In the genomic region with DNA sequence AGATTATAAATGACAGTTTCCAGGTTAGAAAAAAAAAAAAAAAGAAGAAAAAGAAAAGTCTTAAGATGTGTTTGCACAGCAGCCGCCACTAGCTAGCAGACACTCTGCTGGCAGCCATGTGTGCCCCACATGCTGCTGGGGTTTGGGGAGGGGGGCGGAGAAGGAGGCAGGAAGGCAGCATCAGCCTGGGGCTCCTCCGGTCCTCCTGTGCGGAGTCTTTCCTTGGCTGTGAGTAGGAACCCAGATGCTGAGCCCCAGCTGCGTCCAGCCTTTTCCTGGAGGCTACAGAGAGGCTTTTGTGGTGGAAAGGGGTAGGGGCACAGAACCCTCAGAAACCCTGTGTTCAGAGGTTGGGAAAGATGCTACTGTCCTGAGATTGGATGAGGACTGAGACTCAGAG, we compare ENCODE assay signal across 10 mouse cellular contexts.
DNase-seq lines count a peak whose midpoint lies in the region; ATAC-seq lines count a peak whose summit lies in the region.
"Had no signal": no experiment of that assay in that cellular context is flagged by ENCODE, and none has a peak within 500 bp of the region (broad histone marks: within the 10 kb centered on the region; RNA-seq: fewer than 3 reads in every experiment).

No protein-coding gene starts in this region.

- peak overlapping the region; percentile 52 for H3K27ac ChIP-seq in embryonic facial prominence, embryonic 11.5 days (replicated peaks; ENCODE audit: low read depth, low read length)
- peak overlapping the region; percentile 65 for H3K27ac ChIP-seq in forebrain, embryonic 13.5 days
- peak overlapping the region; percentile 85 for H3K27ac ChIP-seq in limb, embryonic 10.5 days
- H3K27ac ChIP-seq in intestine, embryonic 15.5 days, result no peak overlapping the region

- no peak overlapping the region for H3K9ac ChIP-seq in embryonic facial prominence, embryonic 11.5 days (replicated peaks; ENCODE audit: low read length)
- H3K9ac ChIP-seq in forebrain, embryonic 13.5 days, result peak overlapping the region; percentile 28; the same call in 1 of the 2 replicates
- no peak overlapping the region for H3K9ac ChIP-seq in intestine, embryonic 15.5 days

- peak; percentile 81 for ATAC-seq in embryonic facial prominence, embryonic 11.5 days (replicated peaks; ENCODE audit: insufficient number of reproducible peaks, low FRiP score, low TSS enrichment, low read depth)
- ATAC-seq in forebrain, embryonic 13.5 days, result peak; percentile 64; the same call in 1 of the 2 replicates
- ATAC-seq in intestine, embryonic 15.5 days, result no peak
- ATAC-seq: intestine, embryonic 16.5 days had no signal

- no peak overlapping the region for H3K4me2 ChIP-seq in embryonic facial prominence, embryonic 11.5 days (ENCODE audit: low read depth, low read length)
- no peak overlapping the region for H3K4me2 ChIP-seq in forebrain, embryonic 13.5 days
- H3K4me2 ChIP-seq in intestine, embryonic 15.5 days (replicated peaks), result no peak overlapping the region

- H3K27me3 ChIP-seq in embryonic facial prominence, embryonic 11.5 days (ENCODE audit: control insufficient read depth, insufficient read depth, low read length), result no peaks in the 10 kb centered on the region
- H3K27me3 ChIP-seq in forebrain, embryonic 13.5 days, result no peaks in the 10 kb centered on the region; the same call in 1 of the 2 replicates
- H3K27me3 ChIP-seq in limb, embryonic 10.5 days (ENCODE audit: low read depth, poor library complexity, severe bottlenecking), result no peaks in the 10 kb centered on the region
- H3K27me3 ChIP-seq in intestine, embryonic 15.5 days (replicated peaks), result no peaks in the 10 kb centered on the region

- no peaks in the 10 kb centered on the region for H3K9me3 ChIP-seq in embryonic facial prominence, embryonic 11.5 days (replicated peaks; ENCODE audit: control insufficient read depth, low read length)
- H3K9me3 ChIP-seq in forebrain, embryonic 13.5 days (replicated peaks), result no peaks in the 10 kb centered on the region
- H3K9me3 ChIP-seq in limb, embryonic 10.5 days (replicated peaks), result no peaks in the 10 kb centered on the region
- H3K9me3 ChIP-seq in intestine, embryonic 15.5 days, result no peaks in the 10 kb centered on the region

- peaks cover 5% of the 10 kb centered on the region; the same call in 1 of the 2 replicates for H3K4me1 ChIP-seq in embryonic facial prominence, embryonic 11.5 days (ENCODE audit: control insufficient read depth, insufficient read depth, low read length)
- H3K4me1 ChIP-seq in forebrain, embryonic 13.5 days, result peaks cover 32% of the 10 kb centered on the region
- H3K4me1 ChIP-seq in limb, embryonic 10.5 days, result peaks cover 40% of the 10 kb centered on the region
- peaks cover 21% of the 10 kb centered on the region for H3K4me1 ChIP-seq in intestine, embryonic 15.5 days (replicated peaks)

- no peak overlapping the region for H3K4me3 ChIP-seq in embryonic facial prominence, embryonic 11.5 days (ENCODE audit: low read depth, low read length)
- H3K4me3 ChIP-seq in forebrain, embryonic 13.5 days, result no peak overlapping the region
- H3K4me3 ChIP-seq in limb, embryonic 10.5 days, result 0 out of 2 replicates have a peak overlapping the region, but pooled peaks have one; percentile 16
- H3K4me3 ChIP-seq in intestine, embryonic 15.5 days (replicated peaks), result no peak overlapping the region

- no peaks in the 10 kb centered on the region for H3K36me3 ChIP-seq in embryonic facial prominence, embryonic 11.5 days (replicated peaks; ENCODE audit: control insufficient read depth, insufficient read depth, low read depth, low read length)
- H3K36me3 ChIP-seq in forebrain, embryonic 13.5 days (ENCODE audit: poor library complexity, severe bottlenecking), result no peaks in the 10 kb centered on the region
- H3K36me3 ChIP-seq in limb, embryonic 10.5 days, result no peaks in the 10 kb centered on the region
- H3K36me3 ChIP-seq in intestine, embryonic 15.5 days, result no peaks in the 10 kb centered on the region

- DNase-seq in embryonic facial prominence, embryonic 11.5 days (ENCODE audit: low spot score), result peak; percentile 77
- DNase-seq in limb, embryonic 10.5 days (ENCODE audit: low spot score), result peak; percentile 82
- DNase-seq in neural tube, embryonic 10.5 days (ENCODE audit: extremely low spot score, low spot score), result peak; percentile 73
- DNase-seq in lung, adult 18-20 months, result no peak
- no peak for DNase-seq in thymus, postnatal 4 days
- DNase-seq: lung, adult 2 months; thymus, postnatal 25 days had no signal

- WGBS in embryonic facial prominence, embryonic 11.5 days, result 10% methylated on average over 5 of the region's 5 CpGs
- 7% methylated on average over 5 of the region's 5 CpGs for WGBS in forebrain, embryonic 13.5 days
- 10% methylated on average over 5 of the region's 5 CpGs for WGBS in limb, embryonic 10.5 days
- 27% methylated on average over 5 of the region's 5 CpGs for WGBS in intestine, embryonic 15.5 days

Comparison
In these comparisons a context has a peak if more than half of its experiments do, and no peak if none do; other contexts are left out.
1. DNase-seq: peak in embryonic facial prominence, embryonic 11.5 days (single experiment), limb, embryonic 10.5 days (single experiment) and neural tube, embryonic 10.5 days (single experiment); none in lung, adult 18-20 months (0 of 2) and thymus, postnatal 4 days (single experiment).